Mouse (Mus musculus) common myeloid progenitor, adult 5-6 weeks (primary cell): ENCODE measurements around the gene Gm28576. TPM values are rescaled to one million over a fixed set of nuclear protein-coding genes. Genes with fewer than 3 reads are reported as not detected.
"Not testable (repeated sequence)": the region's sequence is repeated elsewhere in the genome, so short reads cannot be mapped to it uniquely, and the experiment has no call there.

Source experiments
- ATAC-seq: replicated peaks from 2 replicates; pipeline ENCODE4 v1.8.0; 2016; ENCODE audit warnings: low read depth, mild to moderate bottlenecking, moderate TSS enrichment, inconsistent platforms; ENCODE audit not compliant: poor library complexity, severe bottlenecking
- total RNA-seq: library from RNA; stranded (forward); fragments of 200-1000, 187-1606 nt; gene quantifications from 2 replicates; pipeline ENCODE4 v1.2.3, GENCODE M21; 2017

Gm28576 gene
- total RNA-seq, result not detected in 2 replicates

GRCm38 (mm10) chrY:7722641-7723040 is at the start of gene Gm28576:
Gm28576 (plus strand) TSS chrY:7722941.
- not testable (repeated sequence) for ATAC-seq

Other genes with a start within 250 kb of the Gm28576 start
- gene Gm20826, start 84.5 kb upstream of the Gm28576 start, total RNA-seq, result not detected in 2 replicates